Mouse (Mus musculus): ENCODE results near the gene Kcnd3. TPM values are rescaled to one million over a fixed set of nuclear protein-coding genes. Genes with fewer than 3 reads are reported as not detected.
A peak's percentile ranks its signal among the peaks of the same experiment; 100 is the strongest.

Gene Kcnd3
- polyA plus RNA-seq, 1 experiment from 2014 or later, result 0.90 TPM

- DNase-seq (ENCODE audit: low spot score), result peak; percentile 52
- peaks cover 62% of the 10 kb centered on the region for H3K4me1 ChIP-seq (replicated peaks)
- H3K4me3 ChIP-seq, result peak overlapping the region; percentile 63
- H3K9me3 ChIP-seq, result no peaks in the 10 kb centered on the region
- WGBS, result under 1% methylated on average over 28 of the region's 28 CpGs
- peak overlapping the region; percentile 82 for H3K27ac ChIP-seq
- H3K27me3 ChIP-seq (ENCODE audit: insufficient read depth, poor library complexity, severe bottlenecking), result peaks cover 61% of the 10 kb centered on the region
- H3K36me3 ChIP-seq, result no peaks in the 10 kb centered on the region
Measured at GRCm38 (mm10) chr3:105705061-105705549, 253.0 kb downstream of the Kcnd3 start.

DNA sequence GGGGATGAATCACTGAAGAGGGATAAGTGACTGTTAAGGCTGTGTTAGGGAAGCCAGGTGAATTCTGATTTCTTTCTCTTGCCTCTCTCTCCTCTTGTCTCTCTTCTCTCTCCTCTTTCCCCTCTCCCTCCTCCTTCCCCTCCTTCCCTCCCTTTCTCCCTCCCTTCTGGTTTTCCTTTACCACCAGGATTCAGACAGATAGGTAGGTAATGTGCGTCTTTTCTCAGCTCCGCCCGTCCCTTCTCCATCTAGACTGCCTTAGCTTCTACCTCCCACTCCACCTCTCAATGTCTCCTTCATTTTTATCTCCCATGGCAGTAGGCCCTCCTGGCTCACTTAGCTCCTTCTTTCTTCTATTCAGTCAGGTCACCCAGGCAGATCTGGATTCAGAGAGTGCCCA, 253.4 kb downstream of the Kcnd3 start:
- 23% methylated on average over 3 of the region's 3 CpGs for WGBS
- Histone ChIP-seq H3K27me3 (ENCODE audit: insufficient read depth, poor library complexity, severe bottlenecking) (peaks cover 61% of the 10 kb centered on the region), H3K4me1 (replicated peaks) (peaks cover 64% of the 10 kb centered on the region), H3K4me3 (peak overlapping the region; percentile 63), H3K27ac (peak overlapping the region; percentile 82), H3K36me3 (no peaks in the 10 kb centered on the region), H3K9me3 (no peaks in the 10 kb centered on the region)
- DNase-seq (ENCODE audit: low spot score), result no peak

- H3K27me3 ChIP-seq (ENCODE audit: insufficient read depth, poor library complexity, severe bottlenecking), result peaks cover 56% of the 10 kb centered on the region
- WGBS, result 42% methylated on average over 4 of the region's 4 CpGs
- peak overlapping the region; percentile 63 for H3K4me3 ChIP-seq
Measured at GRCm38 (mm10) chr3:105706366-105707020, 254.4 kb downstream of the Kcnd3 start.

GRCm38 (mm10) chr3:105707590-105707989, 255.5 kb downstream of the Kcnd3 start:
- no peak for DNase-seq (ENCODE audit: low spot score)
- H3K27ac ChIP-seq, result peak overlapping the region; percentile 53
- H3K4me1 ChIP-seq (replicated peaks), result peaks cover 62% of the 10 kb centered on the region
- no peaks in the 10 kb centered on the region for H3K36me3 ChIP-seq
- H3K27me3 ChIP-seq (ENCODE audit: insufficient read depth, poor library complexity, severe bottlenecking), result peaks cover 45% of the 10 kb centered on the region
- no peak overlapping the region for H3K4me3 ChIP-seq
- 13% methylated on average over 7 of the region's 7 CpGs for WGBS
- H3K9me3 ChIP-seq, result no peaks in the 10 kb centered on the region

More at GRCm38 (mm10) chr3:105706366-105707020, 254.4 kb downstream of the Kcnd3 start:
- Histone ChIP-seq H3K4me1 (replicated peaks) (peaks cover 62% of the 10 kb centered on the region), H3K27ac (no peak overlapping the region), H3K9me3 (no peaks in the 10 kb centered on the region), H3K36me3 (no peaks in the 10 kb centered on the region)
- DNase-seq (ENCODE audit: low spot score), result no peak

- Histone ChIP-seq H3K27ac (no peak overlapping the region), H3K9me3 (no peaks in the 10 kb centered on the region), H3K4me1 (replicated peaks) (peaks cover 63% of the 10 kb centered on the region), H3K27me3 (ENCODE audit: insufficient read depth, poor library complexity, severe bottlenecking) (peaks cover 26% of the 10 kb centered on the region), H3K4me3 (no peak overlapping the region), H3K36me3 (no peaks in the 10 kb centered on the region)
- DNase-seq (ENCODE audit: low spot score), result no peak
- 85% methylated on average over 6 of the region's 6 CpGs for WGBS
Measured at GRCm38 (mm10) chr3:105710246-105710645, 258.1 kb downstream of the Kcnd3 start.

GRCm38 (mm10) chr3:105711741-105712140, 259.6 kb downstream of the Kcnd3 start:
- Histone ChIP-seq H3K36me3 (no peaks in the 10 kb centered on the region), H3K4me1 (replicated peaks) (peaks cover 60% of the 10 kb centered on the region), H3K27ac (0 out of 2 replicates have a peak overlapping the region, but pooled peaks have one; percentile 59), H3K9me3 (no peaks in the 10 kb centered on the region), H3K4me3 (no peak overlapping the region), H3K27me3 (ENCODE audit: insufficient read depth, poor library complexity, severe bottlenecking) (peaks cover 11% of the 10 kb centered on the region)
- 60% methylated on average over 7 of the region's 7 CpGs for WGBS
- no peak for DNase-seq (ENCODE audit: low spot score)

- H3K27ac ChIP-seq, result no peak overlapping the region
- DNase-seq (ENCODE audit: low spot score), result no peak
- H3K27me3 ChIP-seq (ENCODE audit: insufficient read depth, poor library complexity, severe bottlenecking), result 0 out of 2 replicates have a peak, but pooled peaks cover 2% of the 10 kb centered on the region
- H3K9me3 ChIP-seq, result no peaks in the 10 kb centered on the region
- no peaks in the 10 kb centered on the region for H3K36me3 ChIP-seq
- peaks cover 60% of the 10 kb centered on the region for H3K4me1 ChIP-seq (replicated peaks)
- no peak overlapping the region for H3K4me3 ChIP-seq
Measured at GRCm38 (mm10) chr3:105712827-105713226, 260.7 kb downstream of the Kcnd3 start.

DNA sequence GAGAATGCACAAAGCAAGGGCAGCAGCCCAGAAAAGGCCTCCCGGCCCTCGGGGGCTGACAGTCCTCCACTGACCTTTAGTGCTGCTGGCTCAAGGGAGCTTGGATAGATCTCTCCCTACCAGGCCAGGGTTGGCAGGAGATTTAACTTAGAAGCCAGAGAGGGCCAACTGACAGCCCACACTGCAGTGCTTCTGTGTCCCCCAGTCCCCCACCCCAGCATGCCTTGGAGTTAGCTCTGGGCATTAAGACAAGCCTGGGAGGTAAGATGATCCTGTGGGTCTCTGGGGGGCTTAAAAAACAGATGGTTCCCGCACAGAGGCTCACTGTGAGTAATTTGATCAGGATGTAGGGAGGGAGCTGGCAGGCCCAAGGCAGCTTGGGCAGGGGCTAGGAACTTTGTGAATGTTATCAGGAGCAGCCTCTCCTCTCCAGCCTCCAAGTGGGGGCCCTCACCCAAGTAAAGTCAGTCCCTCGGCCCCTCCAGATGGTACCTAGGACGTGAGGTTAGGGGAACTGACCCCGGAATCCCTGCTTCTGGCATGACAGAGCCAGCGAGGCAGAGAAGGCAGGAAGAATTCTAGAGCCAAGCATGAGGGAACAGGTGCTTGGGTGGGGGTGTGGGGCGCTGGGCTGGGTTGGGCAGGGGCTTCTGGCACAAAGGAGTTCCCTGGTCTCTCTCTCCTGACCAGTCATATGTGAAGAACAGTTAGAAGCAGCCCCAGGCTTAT, 262.1 kb downstream of the Kcnd3 start:
- 14% methylated on average over 8 of the region's 8 CpGs for WGBS
- peak overlapping the region; percentile 80 for H3K27ac ChIP-seq
- H3K27me3 ChIP-seq (ENCODE audit: insufficient read depth, poor library complexity, severe bottlenecking), result no peaks in the 10 kb centered on the region
- peak; percentile 57 for DNase-seq (ENCODE audit: low spot score)
- no peak overlapping the region for H3K4me3 ChIP-seq
- no peaks in the 10 kb centered on the region for H3K36me3 ChIP-seq
- no peaks in the 10 kb centered on the region for H3K9me3 ChIP-seq
- peaks cover 61% of the 10 kb centered on the region for H3K4me1 ChIP-seq (replicated peaks)

- no peaks in the 10 kb centered on the region for H3K9me3 ChIP-seq
- DNase-seq (ENCODE audit: low spot score), result no peak
- H3K27ac ChIP-seq, result peak overlapping the region; percentile 80; the same call in 1 of the 2 replicates
- no peaks in the 10 kb centered on the region for H3K36me3 ChIP-seq
- peaks cover 63% of the 10 kb centered on the region for H3K4me1 ChIP-seq (replicated peaks)
- H3K4me3 ChIP-seq, result no peak overlapping the region
- no peaks in the 10 kb centered on the region for H3K27me3 ChIP-seq (ENCODE audit: insufficient read depth, poor library complexity, severe bottlenecking)
Measured at GRCm38 (mm10) chr3:105714820-105715167, 262.7 kb downstream of the Kcnd3 start.

- no peak overlapping the region for H3K4me3 ChIP-seq
- WGBS, result 57% methylated on average over 18 of the region's 18 CpGs
- H3K36me3 ChIP-seq, result no peaks in the 10 kb centered on the region
- H3K4me1 ChIP-seq (replicated peaks), result peaks cover 61% of the 10 kb centered on the region
- peak overlapping the region; percentile 20 for H3K27ac ChIP-seq
- no peaks in the 10 kb centered on the region for H3K9me3 ChIP-seq
- no peaks in the 10 kb centered on the region for H3K27me3 ChIP-seq (ENCODE audit: insufficient read depth, poor library complexity, severe bottlenecking)
- no peak for DNase-seq (ENCODE audit: low spot score)
Measured at GRCm38 (mm10) chr3:105716353-105717000, 264.3 kb downstream of the Kcnd3 start.

DNA sequence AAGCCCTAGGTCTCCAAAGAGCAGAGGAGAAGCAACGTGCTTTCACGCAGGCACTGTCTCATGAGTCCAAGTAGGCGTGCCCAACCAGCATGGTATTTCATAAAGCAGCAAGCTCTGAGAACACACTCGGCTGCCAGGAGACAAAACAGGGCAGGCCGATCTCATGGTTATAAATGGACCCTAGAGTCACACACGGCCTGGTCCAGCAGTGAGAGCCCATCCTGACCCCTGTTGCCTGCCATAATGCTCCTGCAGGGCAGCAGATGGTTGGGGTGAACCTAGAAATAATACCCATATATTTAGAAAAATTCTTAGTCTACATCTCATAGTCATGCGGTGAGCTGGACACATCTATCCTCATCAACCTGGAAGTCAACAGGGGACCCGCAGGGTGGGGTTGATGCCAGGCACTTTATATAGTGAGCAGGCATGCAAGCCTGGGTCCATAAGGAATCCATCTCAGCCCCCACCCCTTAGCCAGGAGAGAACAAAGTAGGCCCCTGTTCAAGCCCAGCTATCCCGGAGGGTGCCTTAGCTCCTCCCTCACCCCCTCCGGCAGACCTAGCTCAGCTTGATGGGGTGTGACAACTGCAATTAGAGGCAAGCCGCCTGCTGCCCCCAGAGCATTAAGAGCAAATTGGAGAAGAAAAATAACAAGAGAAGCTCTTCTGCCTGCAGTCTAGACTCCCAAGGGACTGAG, 265.9 kb downstream of the Kcnd3 start:
- no peaks in the 10 kb centered on the region for H3K27me3 ChIP-seq (ENCODE audit: insufficient read depth, poor library complexity, severe bottlenecking)
- no peaks in the 10 kb centered on the region for H3K9me3 ChIP-seq
- H3K36me3 ChIP-seq, result no peaks in the 10 kb centered on the region
- H3K4me3 ChIP-seq, result no peak overlapping the region
- H3K4me1 ChIP-seq (replicated peaks), result peaks cover 55% of the 10 kb centered on the region
- H3K27ac ChIP-seq, result peak overlapping the region; percentile 67
- no peak for DNase-seq (ENCODE audit: low spot score)
- 54% methylated on average over 11 of the region's 11 CpGs for WGBS

GRCm38 (mm10) chr3:105718746-105719145, 266.6 kb downstream of the Kcnd3 start:
- no peak for DNase-seq (ENCODE audit: low spot score)
- no peak overlapping the region for H3K4me3 ChIP-seq
- H3K9me3 ChIP-seq, result no peaks in the 10 kb centered on the region
- peak overlapping the region; percentile 67; the same call in 1 of the 2 replicates for H3K27ac ChIP-seq
- WGBS, result 51% methylated on average over 4 of the region's 4 CpGs
- H3K4me1 ChIP-seq (replicated peaks), result peaks cover 51% of the 10 kb centered on the region
- H3K36me3 ChIP-seq, result no peaks in the 10 kb centered on the region
- H3K27me3 ChIP-seq (ENCODE audit: insufficient read depth, poor library complexity, severe bottlenecking), result no peaks in the 10 kb centered on the region
